Mouse (Mus musculus) ES-E14 (cell line): ENCODE measurements at regions not wholly inside any gene's neighbourhood (a gene's known extent, or its start where the extent isn't known, plus 50 kb on each side); places are given as distances from the start of the nearest gene placed in this dataset.

Experiments used
- DNase-seq: peaks from one replicate; pipeline ENCODE4 v3.0.0-alpha.2; 2013; ENCODE audit warnings: low read depth, low spot score
- H3K27ac ChIP-seq: 2 replicates; pipeline ENCODE4 v1.5.1; 2012; ENCODE audit warnings: low read depth, mild to moderate bottlenecking, low read length, moderate library complexity, mixed read lengths; ENCODE audit not compliant: poor library complexity, insufficient read depth, severe bottlenecking
- H3K36me3 ChIP-seq: 2 replicates; pipeline ENCODE4 v1.6.1; 2012; ENCODE audit warnings: mild to moderate bottlenecking, low read length, moderate library complexity, mixed read lengths; ENCODE audit not compliant: control insufficient read depth, poor library complexity, insufficient read depth, severe bottlenecking
- H3K4me1 ChIP-seq, 2 experiments: fragments of 150-350 bp in 1 of 2; sonication (generic) in 1 of 2; 2 replicates each; pipeline ENCODE4 v1.6.1; 2012; ENCODE audit warnings: low read length in 2 of 2, mild to moderate bottlenecking in 1 of 2, mixed read lengths in 1 of 2; ENCODE audit not compliant: control insufficient read depth in 2 of 2, insufficient read depth in 2 of 2, poor library complexity in 1 of 2
- H3K4me3 ChIP-seq, 2 experiments: fragments of 150-350 bp in 1 of 2; sonication (generic) in 1 of 2; 2 replicates each; pipeline ENCODE4 v1.5.1; 2012; ENCODE audit warnings: low read length in 2 of 2, low read depth in 1 of 2, mild to moderate bottlenecking in 1 of 2, mixed read lengths in 1 of 2; ENCODE audit not compliant: insufficient read depth in 1 of 2, poor library complexity in 1 of 2, severe bottlenecking in 1 of 2
- H3K9ac ChIP-seq: 2 replicates; pipeline ENCODE4 v1.6.1; 2012; ENCODE audit warnings: low read depth, mild to moderate bottlenecking, low read length, mixed read lengths; ENCODE audit not compliant: poor library complexity, insufficient read depth, severe bottlenecking
- H3K9me3 ChIP-seq: fragments of 150-350 bp; sonication (generic); 2 replicates; pipeline ENCODE4 v1.6.1; 2012; ENCODE audit warnings: low read depth, mild to moderate bottlenecking, low read length; ENCODE audit not compliant: control insufficient read depth, insufficient read depth
- CHD2 ChIP-seq: IDR thresholded peaks from 2 replicates; pipeline ENCODE4 v1.6.1; 2014; ENCODE audit warnings: mild to moderate bottlenecking, low read depth, low read length, inconsistent platforms
- HCFC1 ChIP-seq: IDR thresholded peaks from 2 replicates; pipeline ENCODE4 v1.6.1; 2012; ENCODE audit warnings: low read length, inconsistent platforms, borderline replicate concordance; ENCODE audit not compliant: insufficient read depth
- MAFK ChIP-seq: IDR thresholded peaks from 2 replicates; pipeline ENCODE4 v1.6.1; 2014; ENCODE audit warnings: mild to moderate bottlenecking, low read depth, low read length, inconsistent platforms; ENCODE audit not compliant: insufficient read depth
- ZC3H11A ChIP-seq: IDR thresholded peaks from 2 replicates; pipeline ENCODE4 v1.6.1; 2012; ENCODE audit warnings: low read depth, mild to moderate bottlenecking, inconsistent platforms, low read length, borderline replicate concordance
- ZNF384 ChIP-seq: IDR thresholded peaks from 2 replicates; pipeline ENCODE4 v1.6.1; 2012; ENCODE audit warnings: low read depth, low read length, inconsistent platforms
- in situ Hi-C, 2 experiments: fragments of 600-800 bp; cut with MboI; formaldehyde crosslinking; loops; one replicate each; pipeline ENCODE4 v1.15.1; 2025; ENCODE audit warnings: low sequenced_read_pairs in 2 of 2, inconsistent platforms in 1 of 2; ENCODE audit not compliant: unreplicated experiment in 2 of 2

DNA sequence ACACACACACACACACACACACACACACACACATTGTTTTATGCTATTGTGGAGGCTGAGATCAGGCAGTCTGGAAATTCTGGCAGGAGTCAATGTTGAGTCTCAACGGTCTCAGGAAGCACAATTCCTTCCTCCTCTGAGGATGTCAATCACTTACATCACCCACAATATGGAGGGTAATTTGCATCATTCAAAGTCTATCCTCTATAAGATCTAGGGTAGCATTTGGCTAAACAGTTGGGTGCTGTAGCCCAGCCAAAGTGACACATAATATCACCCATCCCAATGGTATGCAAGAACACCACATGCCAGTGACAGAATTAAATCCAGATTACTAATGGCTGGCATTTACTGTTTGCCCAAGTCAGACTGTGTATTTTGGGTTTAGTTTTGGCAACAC is 252.1 kb downstream of the Rnf144b start:
- H3K9me3 ChIP-seq: no peaks in the 10 kb centered on the region
- no peaks in the 10 kb centered on the region for H3K36me3 ChIP-seq
- no peak overlapping the region for H3K9ac ChIP-seq
- H3K4me3 ChIP-seq: no peak overlapping the region
- no peak for DNase-seq
- H3K4me1 ChIP-seq: no peaks in the 10 kb centered on the region
- no peak for TF ChIP-seq ZNF384
- TF ChIP-seq ZC3H11A: no peak
- TF ChIP-seq CHD2: no peak
- no peak for TF ChIP-seq MAFK
- no peak for TF ChIP-seq HCFC1
- no peak overlapping the region for H3K27ac ChIP-seq
- in situ Hi-C loops: no loop called here

- in situ Hi-C loops: no loop called here
- H3K4me1 ChIP-seq: no peaks in the 10 kb centered on the region
- H3K9ac ChIP-seq: no peak overlapping the region
- DNase-seq: no peak
- no peak overlapping the region; the same call in 1 of the 2 replicates for H3K27ac ChIP-seq
- no peaks in the 10 kb centered on the region for H3K36me3 ChIP-seq
- no peaks in the 10 kb centered on the region for H3K9me3 ChIP-seq
- TF ChIP-seq CHD2: no peak
- no peak overlapping the region for H3K4me3 ChIP-seq
Measured at GRCm38 (mm10) chr13:47391023-47391422, 268.6 kb downstream of the Rnf144b start.

GRCm38 (mm10) chr13:47397726-47398350 is 275.4 kb downstream of the Rnf144b start:
- no peak overlapping the region for H3K4me3 ChIP-seq
- H3K4me1 ChIP-seq: no peaks in the 10 kb centered on the region
- H3K9me3 ChIP-seq: no peaks in the 10 kb centered on the region
- in situ Hi-C loops: no loop called here
- H3K27ac ChIP-seq: no peak overlapping the region
- no peak overlapping the region for H3K9ac ChIP-seq
- no peak for DNase-seq
- no peaks in the 10 kb centered on the region for H3K36me3 ChIP-seq
- TF ChIP-seq ZC3H11A: no peak
- TF ChIP-seq MAFK: no peak

GRCm38 (mm10) chr13:47398976-47399375 is 276.5 kb downstream of the Rnf144b start:
- Histone ChIP-seq H3K36me3 (no peaks in the 10 kb centered on the region), H3K9me3 (no peaks in the 10 kb centered on the region), H3K27ac (no peak overlapping the region), H3K4me1 (no peaks in the 10 kb centered on the region), H3K4me3 (no peak overlapping the region), H3K9ac (no peak overlapping the region)
- no peak for TF ChIP-seq HCFC1
- TF ChIP-seq MAFK: no peak
- TF ChIP-seq CHD2: no peak
- no peak for TF ChIP-seq ZNF384
- TF ChIP-seq ZC3H11A: no peak
- DNase-seq: no peak
- in situ Hi-C loops: no loop called here

DNA sequence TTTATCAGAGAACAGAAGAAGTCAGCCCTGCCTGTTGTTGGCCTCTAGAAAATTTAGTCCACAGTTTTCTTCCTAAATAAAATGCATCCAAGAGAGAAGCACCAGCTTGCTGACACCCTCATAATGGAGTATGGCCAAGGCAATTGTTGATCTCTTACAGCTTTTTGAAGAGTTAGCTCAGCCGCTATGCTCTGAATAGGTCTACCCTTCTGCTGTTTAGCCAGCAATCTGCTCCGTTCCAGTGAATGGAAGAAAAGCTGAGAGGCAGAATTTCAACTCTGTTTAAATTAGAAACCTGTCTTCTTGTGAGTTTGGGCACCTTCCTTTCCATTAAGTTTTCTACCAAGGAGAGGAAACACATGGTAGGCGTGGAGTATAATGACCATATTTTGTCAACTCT is 290.8 kb downstream of the Rnf144b start:
- no peak for DNase-seq
- no peaks in the 10 kb centered on the region for H3K36me3 ChIP-seq
- H3K4me3 ChIP-seq: no peak overlapping the region
- TF ChIP-seq CHD2 (no peak), HCFC1 (no peak), ZC3H11A (no peak), MAFK (no peak), ZNF384 (no peak)
- in situ Hi-C loops: no loop called here
- H3K9ac ChIP-seq: no peak overlapping the region
- H3K4me1 ChIP-seq: no peaks in the 10 kb centered on the region
- H3K9me3 ChIP-seq: no peaks in the 10 kb centered on the region
- H3K27ac ChIP-seq: no peak overlapping the region
